Mouse (Mus musculus) hindbrain, embryonic 14.5 days (tissue): Measurements from ENCODE around the gene Fgfr2. TPM values are rescaled to one million over a fixed set of nuclear protein-coding genes. Genes with fewer than 3 reads are reported as not detected.

Source experiments
- ATAC-seq: fragments of 200-750 bp; cut with Nextera tagmentation; 2 replicates; pipeline ENCODE4 v1.8.0; 2017; ENCODE audit warnings: moderate number of reproducible peaks, mild to moderate bottlenecking, moderate TSS enrichment, moderate library complexity; ENCODE audit not compliant: low FRiP score
- DNase-seq: peaks from one replicate; pipeline ENCODE4 v3.0.0-alpha.2; 2015; ENCODE audit warnings: low spot score
- H3K27ac ChIP-seq: fragments of 300-500 bp; sonication (generic); 2 replicates; pipeline ENCODE4 v1.5.1; 2014; ENCODE audit warnings: mild to moderate bottlenecking, moderate library complexity
- H3K27me3 ChIP-seq: fragments of 300-500 bp; sonication (generic); 2 replicates; pipeline ENCODE4 v1.6.1; 2014; ENCODE audit warnings: mild to moderate bottlenecking, low read length, mixed read lengths; ENCODE audit not compliant: control insufficient read depth, insufficient read depth
- H3K36me3 ChIP-seq: fragments of 300-500 bp; sonication (generic); replicated peaks from 2 replicates; pipeline ENCODE4 v1.6.1; 2014; ENCODE audit not compliant: control insufficient read depth, insufficient read depth
- H3K4me1 ChIP-seq: fragments of 300-500 bp; sonication (generic); replicated peaks from 2 replicates; pipeline ENCODE4 v1.6.1; 2014; ENCODE audit warnings: antibody characterized with exemption, low read length, mixed read lengths; ENCODE audit not compliant: control insufficient read depth, insufficient read depth
- H3K4me2 ChIP-seq: fragments of 300-500 bp; sonication (generic); replicated peaks from 2 replicates; pipeline ENCODE4 v1.6.1; 2014; ENCODE audit warnings: mild to moderate bottlenecking, moderate library complexity
- H3K4me3 ChIP-seq: fragments of 300-500 bp; sonication (generic); replicated peaks from 2 replicates; pipeline ENCODE4 v1.5.1; 2014; ENCODE audit warnings: mild to moderate bottlenecking, low read length
- H3K9ac ChIP-seq: fragments of 300-500 bp; sonication (generic); 2 replicates; pipeline ENCODE4 v1.6.1; 2014
- H3K9me3 ChIP-seq: fragments of 300-500 bp; sonication (generic); 2 replicates; pipeline ENCODE4 v1.6.1; 2016; ENCODE audit warnings: low read length; ENCODE audit not compliant: control insufficient read depth
- WGBS: fragments of 180-500 bp; shearing (Covaris S2); extraction: QIAGEN DNeasy Blood & Tissue Kit; methylation state at CpG from one replicate; pipeline ENCODE4 v1.1.7; 2014; 5-methylcytosine and 5-hydroxymethylcytosine counted together
- polyA plus RNA-seq: library from polyadenylated mRNA; unstranded; fragments of >200 nt; fragmentation: Nextera tagmentation; extraction: Ambion mirVana; gene quantifications from 2 replicates; pipeline ENCODE4 v1.2.1, GENCODE M21; 2014

The Fgfr2 gene
- polyA plus RNA-seq, 1 experiment from 2014 or later: 43.5 TPM

DNA sequence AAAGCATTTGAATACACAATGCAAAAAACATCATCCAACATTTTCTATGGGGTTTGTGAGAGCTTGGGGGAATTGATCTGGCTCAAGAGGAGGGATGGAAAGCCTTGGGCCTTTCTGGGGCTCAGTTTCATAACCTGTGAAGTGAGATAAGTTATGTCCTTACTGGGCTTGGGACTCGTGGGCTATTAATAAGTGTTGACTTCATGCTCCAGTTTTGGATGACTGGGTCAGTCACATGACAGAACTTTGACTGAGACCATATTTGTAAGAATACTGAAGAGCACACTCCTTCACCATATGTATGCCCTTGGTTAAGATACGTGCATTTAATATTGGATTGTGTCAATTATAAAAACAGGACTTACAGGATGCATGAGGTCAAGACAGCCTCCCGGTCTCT, 495.7 kb downstream of the Fgfr2 start:
- H3K27me3 ChIP-seq: no peaks in the 10 kb centered on the region
- ATAC-seq (no peak), DNase-seq (no peak)
- H3K36me3 ChIP-seq: no peaks in the 10 kb centered on the region
- H3K4me2 ChIP-seq: no peak overlapping the region
- no peak overlapping the region for H3K4me3 ChIP-seq
- H3K9ac ChIP-seq: no peak overlapping the region
- H3K9me3 ChIP-seq: no peaks in the 10 kb centered on the region
- 92% methylated on average over 3 of the region's 3 CpGs for WGBS
- no peaks in the 10 kb centered on the region for H3K4me1 ChIP-seq
- no peak overlapping the region for H3K27ac ChIP-seq

DNA sequence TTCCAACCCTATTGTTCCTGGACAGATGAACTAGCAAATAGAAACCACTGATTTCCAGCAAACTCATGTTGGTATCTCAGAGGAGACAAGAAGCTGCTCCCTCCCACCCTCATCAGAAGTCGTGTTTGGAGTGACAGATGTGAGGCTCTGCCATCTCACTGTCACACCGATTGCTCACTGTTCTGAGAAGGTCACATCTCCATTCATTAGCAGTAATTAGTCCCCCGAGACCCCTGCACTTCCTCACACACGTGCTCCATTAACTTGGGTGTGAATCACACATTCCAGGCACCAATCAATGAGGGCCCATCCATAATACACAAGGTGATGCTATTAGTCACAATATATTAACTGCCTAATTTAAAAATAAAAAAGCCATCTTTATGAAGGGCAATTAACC, 497.0 kb downstream of the Fgfr2 start:
- Histone ChIP-seq H3K9ac (no peak overlapping the region), H3K4me1 (no peaks in the 10 kb centered on the region), H3K4me3 (no peak overlapping the region), H3K4me2 (no peak overlapping the region), H3K27ac (no peak overlapping the region), H3K36me3 (no peaks in the 10 kb centered on the region), H3K27me3 (no peaks in the 10 kb centered on the region), H3K9me3 (no peaks in the 10 kb centered on the region)
- ATAC-seq (no peak), DNase-seq (no peak)
- WGBS: 42% methylated on average over 4 of the region's 4 CpGs

DNA sequence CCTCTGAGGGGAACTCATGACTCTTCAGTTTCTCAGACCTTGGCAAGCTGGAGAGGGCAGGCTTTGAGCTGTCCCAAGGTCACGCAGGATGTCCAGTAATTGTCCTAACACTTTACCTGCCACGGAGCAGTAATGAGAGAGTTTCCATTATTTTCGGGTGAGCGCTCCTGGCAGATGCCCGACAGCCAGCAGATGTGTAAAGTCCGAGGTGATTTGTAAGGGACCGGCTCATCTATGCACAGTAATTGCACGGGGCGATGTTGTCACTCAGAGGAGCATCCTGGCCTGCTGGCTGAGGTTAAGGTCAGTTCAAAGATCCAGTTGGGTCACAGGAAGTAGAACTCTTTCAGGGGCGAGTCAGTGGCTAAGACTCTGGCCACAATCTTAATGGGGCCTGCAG, 499.0 kb downstream of the Fgfr2 start:
- no peak overlapping the region for H3K4me3 ChIP-seq
- WGBS: 84% methylated on average over 10 of the region's 10 CpGs
- ATAC-seq (no peak), DNase-seq (no peak)
- H3K4me2 ChIP-seq: no peak overlapping the region
- H3K9me3 ChIP-seq: no peaks in the 10 kb centered on the region
- H3K36me3 ChIP-seq: no peaks in the 10 kb centered on the region
- H3K27me3 ChIP-seq: no peaks in the 10 kb centered on the region
- no peaks in the 10 kb centered on the region for H3K4me1 ChIP-seq
- no peak overlapping the region for H3K27ac ChIP-seq
- no peak overlapping the region for H3K9ac ChIP-seq

DNA sequence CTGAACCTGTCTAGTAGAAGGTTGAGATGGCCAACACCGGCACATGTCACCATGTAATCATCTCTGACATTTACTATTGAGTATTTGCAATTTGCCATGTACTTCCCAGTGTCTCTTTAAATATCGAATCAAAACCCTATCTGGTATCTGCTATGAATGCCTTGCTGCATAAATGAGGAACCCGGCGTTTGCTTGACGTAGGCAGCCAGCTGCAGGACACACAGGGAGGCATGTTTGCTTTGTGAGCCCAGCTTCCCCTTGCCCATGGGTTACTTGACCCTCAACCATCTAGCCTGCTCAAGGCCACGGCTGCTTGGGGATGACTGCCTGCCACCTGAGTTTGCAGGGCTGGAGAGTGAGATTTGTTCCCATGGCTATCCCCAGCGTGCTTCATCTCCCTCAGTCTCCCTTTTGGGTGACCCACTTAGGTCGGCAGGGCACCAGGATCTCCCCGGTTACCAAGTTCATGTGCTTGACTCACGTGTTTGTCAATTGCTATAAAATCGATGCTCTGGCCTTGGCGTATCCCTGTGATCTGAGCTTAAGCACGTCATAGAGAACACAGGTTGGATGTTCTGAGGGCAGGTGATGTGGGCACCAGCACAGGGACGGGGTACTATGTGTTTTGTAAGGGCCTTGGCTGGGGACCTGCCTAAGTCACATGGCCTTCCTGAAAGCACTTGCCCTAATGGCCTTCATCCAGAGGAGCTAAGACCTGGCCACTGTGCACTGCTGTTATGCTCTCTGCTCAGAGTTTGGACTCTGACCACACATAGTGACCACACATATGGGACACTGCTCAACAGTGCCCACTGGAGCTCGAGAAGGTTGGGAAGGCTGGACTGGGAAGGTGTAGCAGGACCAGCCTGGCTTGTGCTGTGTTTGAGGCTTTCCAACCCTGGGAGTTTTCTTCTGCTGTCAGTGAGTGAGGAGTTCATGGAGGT, 502.9 kb downstream of the Fgfr2 start:
- Histone ChIP-seq H3K27ac (no peak overlapping the region), H3K9ac (no peak overlapping the region), H3K27me3 (peaks cover 2% of the 10 kb centered on the region; the same call in 1 of the 2 replicates), H3K4me3 (no peak overlapping the region), H3K4me2 (no peak overlapping the region), H3K4me1 (no peaks in the 10 kb centered on the region; the same call in 1 of the 2 replicates), H3K36me3 (no peaks in the 10 kb centered on the region), H3K9me3 (no peaks in the 10 kb centered on the region)
- ATAC-seq (no peak), DNase-seq (no peak)
- 90% methylated on average over 15 of the region's 15 CpGs for WGBS

DNA sequence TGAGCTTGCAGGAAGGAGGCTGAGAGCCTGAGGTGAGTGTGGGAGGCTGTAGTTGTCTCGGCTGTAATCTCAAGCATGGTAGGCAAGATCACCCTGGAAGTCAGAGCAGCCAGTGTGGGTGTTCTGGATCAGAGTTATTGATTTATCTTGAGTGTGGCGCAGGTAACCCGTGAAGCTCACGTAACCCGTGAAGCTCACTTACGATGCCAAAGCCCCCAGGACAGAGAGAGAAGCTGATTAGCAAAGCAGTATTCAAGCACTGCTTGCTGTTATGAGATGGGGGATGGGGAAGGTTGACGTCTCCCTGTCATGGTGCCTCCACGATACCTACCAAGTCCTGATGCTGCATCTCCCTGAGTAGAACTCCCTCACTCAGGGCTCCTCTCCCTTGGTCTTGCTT, 503.6 kb downstream of the Fgfr2 start:
- WGBS: 88% methylated on average over 8 of the region's 8 CpGs
- Histone ChIP-seq H3K27ac (no peak overlapping the region), H3K4me1 (no peaks in the 10 kb centered on the region; the same call in 1 of the 2 replicates), H3K9me3 (no peaks in the 10 kb centered on the region), H3K27me3 (peaks cover 2% of the 10 kb centered on the region; the same call in 1 of the 2 replicates), H3K4me2 (no peak overlapping the region), H3K4me3 (no peak overlapping the region), H3K9ac (no peak overlapping the region), H3K36me3 (no peaks in the 10 kb centered on the region)
- DNase-seq (no peak), ATAC-seq (no peak)

DNA sequence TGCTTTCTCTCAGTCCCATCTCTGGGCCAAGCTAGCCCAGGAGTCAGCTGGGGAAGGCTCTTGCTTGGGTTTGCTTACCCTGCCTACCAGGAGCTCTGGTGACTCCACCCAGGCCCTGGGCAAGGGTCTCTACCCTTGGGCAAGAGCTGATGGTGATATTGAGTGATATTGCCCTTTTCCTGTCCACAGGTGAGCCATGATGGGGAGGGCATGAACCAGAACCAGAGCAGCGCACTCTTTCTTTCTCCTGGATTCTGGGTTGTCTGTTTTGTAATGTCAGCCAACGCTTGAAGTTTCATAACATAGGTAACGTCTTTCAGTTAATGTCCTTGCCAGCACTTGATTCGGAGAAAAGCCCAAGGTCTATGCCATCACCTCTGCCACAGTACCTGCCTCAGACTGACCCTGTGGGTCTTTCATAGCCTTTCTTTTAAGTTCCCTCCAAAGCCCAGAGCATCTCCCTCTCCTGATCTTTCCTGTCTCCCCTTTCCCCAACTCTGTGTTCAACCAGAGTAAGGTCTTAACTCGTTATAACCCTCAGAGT, 506.1 kb downstream of the Fgfr2 start:
- DNase-seq (no peak), ATAC-seq (no peak)
- WGBS: 88% methylated on average over 5 of the region's 5 CpGs

DNA sequence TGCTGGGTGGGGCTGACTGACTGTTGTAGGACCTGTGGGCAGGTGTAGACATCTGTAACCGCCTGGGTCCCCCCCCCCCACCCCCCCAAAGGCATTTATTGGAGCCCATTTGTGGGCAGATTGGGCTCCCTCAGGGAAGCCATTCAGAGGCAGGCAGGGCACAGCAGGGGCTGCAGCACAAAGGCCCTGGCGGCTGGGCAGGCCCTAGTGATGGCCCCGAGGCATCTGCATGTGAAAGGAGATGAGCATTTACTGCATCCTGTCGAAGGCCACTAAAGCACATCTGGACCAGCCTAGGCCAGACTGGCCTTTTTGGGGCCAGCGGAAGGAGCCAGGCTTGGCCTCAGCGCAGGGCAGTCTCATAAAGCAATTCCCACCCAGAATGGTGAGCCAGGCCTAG, 506.8 kb downstream of the Fgfr2 start:
- no peak for ATAC-seq
- H3K36me3 ChIP-seq: no peaks in the 10 kb centered on the region

More for the DNA sequence above, 506.1 kb downstream of the Fgfr2 start:
- Histone ChIP-seq H3K9me3 (no peaks in the 10 kb centered on the region), H3K4me3 (no peak overlapping the region), H3K9ac (no peak overlapping the region), H3K36me3 (no peaks in the 10 kb centered on the region), H3K27me3 (peaks cover 2% of the 10 kb centered on the region; the same call in 1 of the 2 replicates), H3K27ac (no peak overlapping the region), H3K4me2 (no peak overlapping the region), H3K4me1 (no peaks in the 10 kb centered on the region; the same call in 1 of the 2 replicates)

DNA sequence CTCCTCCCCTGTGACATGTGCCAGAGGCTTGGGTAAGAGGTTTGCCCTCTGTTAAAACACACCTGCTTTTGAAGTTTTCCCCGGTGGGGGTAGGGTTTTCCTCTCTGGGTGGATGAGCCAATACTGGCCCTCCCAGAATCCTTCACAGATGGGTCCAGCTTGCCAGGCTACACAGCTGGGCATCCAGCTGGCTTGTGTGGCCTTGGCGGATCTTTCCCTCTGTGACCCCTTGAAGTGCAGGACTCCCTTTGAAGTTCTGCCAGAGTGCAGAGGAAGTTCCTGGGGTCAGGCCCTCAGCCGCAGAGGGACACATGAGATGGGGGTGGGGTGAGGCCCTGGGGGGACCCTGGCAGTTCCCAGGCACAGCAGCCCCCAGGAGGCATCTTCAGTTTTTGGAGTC, 507.8 kb downstream of the Fgfr2 start:
- no peaks in the 10 kb centered on the region for H3K36me3 ChIP-seq
- no peak overlapping the region for H3K9ac ChIP-seq
- no peak overlapping the region for H3K4me2 ChIP-seq
- H3K9me3 ChIP-seq: no peaks in the 10 kb centered on the region
- no peak overlapping the region for H3K27ac ChIP-seq
- peaks cover 2% of the 10 kb centered on the region; the same call in 1 of the 2 replicates for H3K27me3 ChIP-seq
- H3K4me3 ChIP-seq: no peak overlapping the region
- 10% methylated on average over 3 of the region's 3 CpGs for WGBS
- no peaks in the 10 kb centered on the region; the same call in 1 of the 2 replicates for H3K4me1 ChIP-seq
- DNase-seq (no peak), ATAC-seq (no peak)

More for the DNA sequence above, 506.8 kb downstream of the Fgfr2 start:
- 10% methylated on average over 6 of the region's 6 CpGs for WGBS
- Histone ChIP-seq H3K4me1 (no peaks in the 10 kb centered on the region; the same call in 1 of the 2 replicates), H3K9ac (no peak overlapping the region), H3K9me3 (no peaks in the 10 kb centered on the region), H3K27me3 (peaks cover 2% of the 10 kb centered on the region; the same call in 1 of the 2 replicates), H3K4me2 (no peak overlapping the region), H3K27ac (no peak overlapping the region), H3K4me3 (no peak overlapping the region)
- DNase-seq: no peak

DNA sequence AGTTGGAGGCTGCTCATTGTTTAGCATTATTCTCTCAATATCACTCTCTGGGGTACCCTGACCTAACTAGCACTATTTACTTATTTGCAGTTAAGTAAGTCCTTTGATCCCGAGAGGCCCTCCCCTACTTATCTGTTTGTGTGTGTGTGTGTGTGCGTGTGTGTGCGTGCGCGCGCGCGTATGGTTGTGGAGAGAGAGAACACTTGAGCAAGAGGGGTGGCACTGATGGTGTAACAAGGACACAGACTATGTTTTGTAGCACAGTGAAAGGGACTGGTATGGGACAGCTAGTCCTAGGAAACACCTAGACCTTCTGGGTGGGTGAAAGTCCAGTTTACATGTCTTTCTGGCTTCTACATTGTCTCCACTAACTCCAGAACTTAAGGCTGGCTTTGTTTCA, 511.6 kb downstream of the Fgfr2 start:
- no peak overlapping the region for H3K27ac ChIP-seq
- no peaks in the 10 kb centered on the region; the same call in 1 of the 2 replicates for H3K4me1 ChIP-seq
- H3K36me3 ChIP-seq: no peaks in the 10 kb centered on the region
- H3K27me3 ChIP-seq: peaks cover 2% of the 10 kb centered on the region; the same call in 1 of the 2 replicates
- WGBS: 96% methylated on average over 8 of the region's 8 CpGs
- no peak overlapping the region for H3K4me3 ChIP-seq
- ATAC-seq (no peak), DNase-seq (no peak)
- H3K4me2 ChIP-seq: no peak overlapping the region
- no peak overlapping the region for H3K9ac ChIP-seq
- H3K9me3 ChIP-seq: no peaks in the 10 kb centered on the region
